Mouse (Mus musculus): ENCODE measurements around the gene Stat1.

DNA sequence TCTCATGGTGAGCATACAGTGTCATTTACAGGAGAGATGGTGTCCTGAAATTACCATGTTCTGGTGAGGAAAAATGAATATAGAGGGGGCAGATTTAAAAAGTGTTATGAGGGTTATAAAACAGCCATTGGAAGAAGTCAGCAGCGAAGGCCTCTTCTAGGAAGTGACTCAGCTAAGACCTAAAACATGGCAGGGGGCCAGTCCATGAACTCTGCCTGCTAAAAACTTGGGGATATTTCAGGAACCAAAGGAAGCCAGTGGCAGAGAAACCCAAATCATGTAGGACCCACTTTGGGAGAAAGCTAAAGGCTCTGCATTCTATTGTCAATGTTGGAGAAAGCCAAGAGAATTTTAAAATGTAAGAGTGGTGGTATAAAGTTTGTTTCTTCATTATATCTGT is 6.9 kb upstream of the Stat1 start:
- no peak for TF ChIP-seq HCFC1 (IDR thresholded peaks at IDR 0.05; ENCODE audit: borderline replicate concordance, insufficient read depth, low read length)
- no peak for TF ChIP-seq MAFK (IDR thresholded peaks at IDR 0.05; ENCODE audit: insufficient read depth, low read depth, low read length)
- TF ChIP-seq CHD2 (IDR thresholded peaks at IDR 0.05; ENCODE audit: low read depth, low read length) = no peak

Measured in ES-E14 (cell line).